Mouse (Mus musculus) macrophage (primary cell): Measurements from ENCODE around the gene Gm5244. TPM values are rescaled to one million over a fixed set of nuclear protein-coding genes. Genes with fewer than 3 reads are reported as not detected.

Experiments used
- H3K27ac ChIP-seq: fragments of 350-480 bp; formaldehyde crosslinking; 2 replicates; pipeline ENCODE4 v1.9.0; 2021
- H3K36me3 ChIP-seq: fragments of 350-480 bp; formaldehyde crosslinking; 2 replicates; pipeline ENCODE4 v1.9.0; 2021; ENCODE audit errors: inconsistent target
- H3K4me3 ChIP-seq: fragments of 350-480 bp; formaldehyde crosslinking; 2 replicates; pipeline ENCODE4 v1.9.0; 2021; ENCODE audit errors: inconsistent target
- H3K79me2 ChIP-seq: fragments of 350-480 bp; formaldehyde crosslinking; 2 replicates; pipeline ENCODE4 v1.9.0; 2021; ENCODE audit errors: inconsistent target
- WGBS: methylation state at CpG from one replicate; pipeline ENCODE4 v1.1.7; 2026; ENCODE audit warnings: inconsistent platforms; ENCODE audit not compliant: missing documents; 5-methylcytosine and 5-hydroxymethylcytosine counted together
- polyA plus RNA-seq: library from polyadenylated mRNA; stranded (reverse); fragments of 250-400 nt; gene quantifications from 3 replicates; pipeline ENCODE4 v1.2.4, GENCODE M21; 2018; ENCODE audit warnings: inconsistent platforms
- total RNA-seq, 78 experiments: library from RNA; depleted of rRNA; stranded (reverse); fragments of 250-400 nt; gene quantifications; 1 replicate in 9 of 78; 2 replicates in 24 of 78; 3 replicates in 43 of 78; 4 replicates in 2 of 78; pipeline ENCODE4 v1.2.4; 2018; ENCODE audit warnings: inconsistent platforms in 56 of 78

The Gm5244 gene
- 10 to 100 TPM in 8 of 26 experiments, 1 to 10 TPM in 16, not detected in 2; 1.3 to 19.9 (median 8.2) TPM for total RNA-seq (2018; cell fraction: chromatin; rRNA removed)
- under 1 TPM in 5 of 26 experiments, not detected in 21; 0.29 to 0.88 (median 0.36) TPM for total RNA-seq (2018; cell fraction: cytosol; rRNA removed)
- 1 to 10 TPM in 17 of 26 experiments, under 1 TPM in 2, not detected in 7; 0.92 to 5.0 (median 2.5) TPM for total RNA-seq (2018; cell fraction: nucleus; rRNA removed)
- polyA plus RNA-seq: not detected in 3 replicates

DNA sequence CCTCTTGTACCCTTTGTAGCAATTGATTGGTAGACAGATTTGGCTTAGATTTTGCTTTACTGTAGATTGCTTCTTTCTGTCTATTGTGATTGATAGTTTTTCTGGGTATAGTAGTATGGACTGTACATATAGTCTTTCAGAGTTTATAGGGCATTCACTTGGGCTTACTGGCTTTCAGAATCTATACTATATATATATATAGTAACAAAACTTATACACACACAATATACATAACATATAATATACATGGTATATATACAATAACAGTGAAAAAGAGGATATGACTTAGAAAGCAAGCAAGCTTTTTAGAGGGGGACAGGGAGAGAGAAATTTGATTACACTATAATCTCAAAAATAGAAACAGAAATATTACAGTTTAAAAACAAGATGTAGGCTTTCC, at the start of gene Gm5244:
Gm5244 (plus strand) TSS at position 301 of the 400 bp plus-strand sequence.
- Histone ChIP-seq H3K79me2 (no peaks in the 10 kb centered on the region), H3K36me3 (no peaks in the 10 kb centered on the region), H3K27ac (no peak within 1 kb of the TSS), H3K4me3 (no peak within 1 kb of the TSS)

DNA sequence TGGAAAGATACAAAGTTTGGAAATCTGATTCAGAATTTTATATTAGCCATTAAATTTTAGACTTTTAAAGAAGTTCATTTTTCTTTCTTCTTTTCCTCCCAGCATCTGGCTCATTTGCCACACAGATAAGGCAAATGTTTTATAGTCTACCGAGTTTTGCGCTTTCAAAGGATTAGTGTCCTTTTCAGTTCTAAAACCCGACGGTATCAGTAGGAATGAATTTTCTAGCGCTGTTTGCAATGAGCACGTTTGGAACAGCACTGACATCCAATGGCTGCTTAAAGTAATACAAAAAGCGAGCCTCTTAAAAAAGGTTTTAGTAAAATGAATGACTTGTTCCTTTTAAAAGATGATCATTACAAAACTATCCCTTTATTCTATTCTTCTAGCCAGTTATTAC, 49.4 kb upstream of the Gm5244 start:
- WGBS: 0% methylated on average over 6 of the region's 7 CpGs
- no peaks in the 10 kb centered on the region for H3K36me3 ChIP-seq
- peak overlapping the region; percentile 61 for H3K4me3 ChIP-seq
- peak overlapping the region; percentile 98 for H3K27ac ChIP-seq
- peaks cover 70% of the 10 kb centered on the region for H3K79me2 ChIP-seq

DNA sequence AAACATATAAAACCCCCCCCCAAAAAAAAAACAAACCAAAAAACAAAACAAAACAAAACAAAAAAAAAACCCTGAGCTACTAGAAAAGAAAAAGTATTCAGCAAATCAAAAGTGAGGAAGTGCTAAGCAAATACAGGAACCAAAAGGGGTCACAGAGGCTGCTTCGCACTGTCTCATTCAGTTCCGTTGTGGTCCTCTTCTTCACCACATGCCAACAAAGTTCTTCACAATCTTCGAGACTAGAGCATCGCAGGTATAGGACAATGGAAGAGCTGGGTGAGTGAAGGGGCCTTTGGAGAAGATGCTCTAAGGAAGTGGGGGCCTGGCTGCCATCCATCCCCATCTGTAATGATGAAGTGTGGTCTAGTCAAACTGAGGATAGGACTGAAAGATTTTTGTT, 48.1 kb upstream of the Gm5244 start:
- Histone ChIP-seq H3K79me2 (peaks cover 70% of the 10 kb centered on the region), H3K4me3 (peak overlapping the region; percentile 87), H3K36me3 (no peaks in the 10 kb centered on the region), H3K27ac (peak overlapping the region; percentile 98)
- 0% methylated on average over 4 of the region's 4 CpGs for WGBS

DNA sequence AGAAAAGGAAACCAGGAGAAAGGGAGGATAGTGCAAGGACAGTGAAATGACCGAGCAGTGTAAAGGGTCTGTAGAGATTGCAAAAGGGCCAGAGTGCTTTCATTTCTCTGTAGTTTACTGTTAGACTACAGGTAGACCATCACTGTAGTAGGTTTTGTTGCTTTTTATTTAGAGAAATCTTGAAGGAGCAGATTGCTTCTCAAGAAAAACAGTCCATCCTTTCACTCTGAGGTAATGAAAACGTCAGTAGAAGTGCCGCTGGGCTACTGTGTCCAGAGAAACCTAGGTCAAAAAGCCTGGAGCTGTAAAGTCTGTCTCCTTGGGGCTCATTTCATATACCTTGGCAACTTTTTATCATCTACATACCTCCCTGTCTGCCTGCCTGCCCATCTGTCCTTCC, 47.4 kb upstream of the Gm5244 start:
- H3K36me3 ChIP-seq: no peaks in the 10 kb centered on the region
- WGBS: 67% methylated on average over 3 of the region's 3 CpGs
- peak overlapping the region; percentile 87 for H3K4me3 ChIP-seq
- peaks cover 70% of the 10 kb centered on the region for H3K79me2 ChIP-seq
- peak overlapping the region; percentile 98 for H3K27ac ChIP-seq

DNA sequence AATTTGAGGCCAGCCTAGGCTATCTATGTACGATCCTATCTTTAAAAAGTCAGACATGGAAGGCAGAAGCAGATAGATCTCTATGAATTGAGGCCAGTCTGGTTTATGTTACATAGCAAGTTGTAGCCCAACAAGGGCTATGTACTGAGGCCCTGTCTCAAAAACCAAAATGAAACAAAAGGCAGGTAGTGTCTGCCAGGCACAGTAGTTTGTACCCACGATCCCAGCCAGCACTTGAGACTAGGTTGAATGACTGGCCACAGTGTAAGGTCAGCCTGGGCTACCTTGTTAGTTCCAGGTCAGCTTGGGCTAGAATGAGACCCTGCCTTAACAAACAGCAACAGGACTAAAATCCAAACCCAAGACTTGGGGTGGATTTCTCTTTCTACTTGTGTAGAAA, 45.9 kb upstream of the Gm5244 start:
- H3K79me2 ChIP-seq: peaks cover 80% of the 10 kb centered on the region
- H3K4me3 ChIP-seq: peak overlapping the region; percentile 87
- peak overlapping the region; percentile 98 for H3K27ac ChIP-seq
- 66% methylated on average over 2 of the region's 2 CpGs for WGBS
- peaks cover 5% of the 10 kb centered on the region for H3K36me3 ChIP-seq

DNA sequence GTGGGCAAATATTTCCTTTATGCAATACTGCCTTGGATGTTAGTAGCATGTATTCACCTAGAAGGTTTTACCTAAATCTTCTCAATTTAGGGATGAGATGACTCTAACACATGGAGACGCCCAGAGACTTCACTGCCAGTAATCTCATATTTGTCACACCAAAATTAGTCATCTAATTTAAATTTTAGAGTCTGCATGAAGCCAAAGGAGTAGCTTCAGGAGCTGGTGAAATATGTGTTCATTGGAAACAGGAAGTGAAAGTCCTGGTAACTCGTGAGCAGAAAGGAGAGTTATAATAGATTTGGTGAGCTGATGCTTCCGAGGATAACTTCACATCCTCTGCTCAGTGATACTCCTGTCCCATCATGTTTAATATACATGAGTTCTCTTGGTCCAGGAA, 45.4 kb upstream of the Gm5244 start:
- H3K27ac ChIP-seq: peak overlapping the region; percentile 98
- H3K4me3 ChIP-seq: peak overlapping the region; percentile 87
- H3K79me2 ChIP-seq: peaks cover 85% of the 10 kb centered on the region
- peaks cover 5% of the 10 kb centered on the region for H3K36me3 ChIP-seq
- 0% methylated on average over 3 of the region's 3 CpGs for WGBS

DNA sequence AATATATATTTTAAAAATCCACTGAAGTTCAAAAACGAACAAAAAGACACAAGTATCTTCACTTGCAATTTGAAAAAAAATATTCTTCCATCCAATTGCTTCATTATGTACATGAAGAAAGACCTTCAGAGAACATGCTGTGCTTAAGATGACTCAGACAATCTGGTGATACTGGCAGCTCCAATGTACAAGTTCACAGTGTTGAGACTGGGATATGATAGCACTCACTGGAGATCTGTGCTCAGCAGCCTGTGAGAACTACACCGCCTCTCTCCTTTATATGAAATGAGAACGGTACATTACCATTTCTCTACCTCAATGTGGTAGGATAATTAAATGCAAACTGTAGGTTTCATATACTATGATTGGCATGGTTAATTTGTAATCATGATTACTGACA, 43.7 kb upstream of the Gm5244 start:
- 86% methylated on average over 3 of the region's 3 CpGs for WGBS
- Histone ChIP-seq H3K79me2 (peaks cover 99% of the 10 kb centered on the region), H3K36me3 (peaks cover 11% of the 10 kb centered on the region), H3K27ac (peak overlapping the region; percentile 98), H3K4me3 (no peak overlapping the region)

DNA sequence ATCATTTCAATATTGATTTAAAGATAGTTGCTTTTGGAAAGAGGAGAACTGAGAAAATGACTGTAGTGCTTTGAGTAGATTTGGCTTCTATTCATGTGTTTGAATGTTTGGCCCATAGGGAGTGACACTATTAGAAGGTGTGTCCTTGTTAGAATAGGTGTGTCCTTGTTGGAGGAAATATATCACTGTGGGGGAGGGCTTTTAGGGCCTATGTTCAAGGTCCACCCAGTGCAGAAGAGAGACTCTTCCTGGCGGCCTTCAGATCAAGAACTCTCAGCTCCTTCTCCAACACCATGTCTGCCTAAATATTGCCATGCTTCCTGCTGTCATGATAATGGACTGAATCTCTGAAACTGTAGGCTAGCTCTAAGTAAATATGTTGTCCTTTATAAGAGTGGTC, 42.2 kb upstream of the Gm5244 start:
- peaks cover 100% of the 10 kb centered on the region for H3K79me2 ChIP-seq
- 100% methylated on average over 1 of the region's 1 CpGs for WGBS

DNA sequence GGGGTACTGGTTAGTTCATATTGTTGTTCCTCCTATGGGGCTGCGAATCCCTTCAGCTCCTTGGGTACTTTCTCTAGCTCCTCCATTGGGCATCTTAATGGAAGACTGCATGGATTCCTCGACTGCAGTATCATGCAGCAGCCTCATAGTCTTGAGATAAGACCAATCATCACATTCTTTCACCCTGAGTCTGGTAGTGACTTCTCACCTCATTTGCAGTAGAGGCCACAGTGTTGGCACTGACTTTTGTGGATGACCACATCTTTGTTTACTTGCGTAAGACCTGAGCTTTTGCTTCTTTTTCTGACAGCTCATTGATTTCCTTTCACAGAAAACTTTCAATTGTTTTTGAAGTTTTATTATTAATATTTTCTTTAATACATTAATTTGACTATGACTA, 40.8 kb upstream of the Gm5244 start:
- 87% methylated on average over 3 of the region's 3 CpGs for WGBS
- Histone ChIP-seq H3K27ac (0 out of 2 replicates have a peak overlapping the region, but pooled peaks have one; percentile 7), H3K79me2 (peaks cover 100% of the 10 kb centered on the region), H3K4me3 (no peak overlapping the region), H3K36me3 (peaks cover 33% of the 10 kb centered on the region)

More for the DNA sequence above, 42.2 kb upstream of the Gm5244 start:
- no peak overlapping the region for H3K27ac ChIP-seq
- peaks cover 21% of the 10 kb centered on the region for H3K36me3 ChIP-seq
- H3K4me3 ChIP-seq: no peak overlapping the region

DNA sequence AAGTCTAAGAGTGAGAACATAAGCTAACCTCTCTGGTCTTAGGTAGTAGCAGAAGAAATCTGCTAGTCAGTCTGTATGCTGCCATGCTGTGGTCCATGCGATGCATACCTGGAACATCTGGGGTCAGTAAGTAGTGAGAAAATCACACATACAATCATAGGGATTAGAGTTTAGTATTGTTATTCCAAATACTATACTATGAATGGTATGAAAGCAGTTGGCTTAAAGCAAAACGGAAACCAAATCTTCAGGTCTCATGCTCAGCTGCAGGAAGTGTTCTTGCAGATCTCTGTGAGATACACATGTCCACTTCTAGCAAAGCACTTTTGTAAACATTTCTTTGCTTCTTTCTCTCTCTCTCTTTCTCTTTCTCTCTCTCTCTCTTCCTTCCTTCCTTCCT, 40.3 kb upstream of the Gm5244 start:
- Histone ChIP-seq H3K4me3 (no peak overlapping the region), H3K36me3 (peaks cover 34% of the 10 kb centered on the region), H3K27ac (0 out of 2 replicates have a peak overlapping the region, but pooled peaks have one; percentile 7), H3K79me2 (peaks cover 100% of the 10 kb centered on the region)
- 47% methylated on average over 2 of the region's 2 CpGs for WGBS

DNA sequence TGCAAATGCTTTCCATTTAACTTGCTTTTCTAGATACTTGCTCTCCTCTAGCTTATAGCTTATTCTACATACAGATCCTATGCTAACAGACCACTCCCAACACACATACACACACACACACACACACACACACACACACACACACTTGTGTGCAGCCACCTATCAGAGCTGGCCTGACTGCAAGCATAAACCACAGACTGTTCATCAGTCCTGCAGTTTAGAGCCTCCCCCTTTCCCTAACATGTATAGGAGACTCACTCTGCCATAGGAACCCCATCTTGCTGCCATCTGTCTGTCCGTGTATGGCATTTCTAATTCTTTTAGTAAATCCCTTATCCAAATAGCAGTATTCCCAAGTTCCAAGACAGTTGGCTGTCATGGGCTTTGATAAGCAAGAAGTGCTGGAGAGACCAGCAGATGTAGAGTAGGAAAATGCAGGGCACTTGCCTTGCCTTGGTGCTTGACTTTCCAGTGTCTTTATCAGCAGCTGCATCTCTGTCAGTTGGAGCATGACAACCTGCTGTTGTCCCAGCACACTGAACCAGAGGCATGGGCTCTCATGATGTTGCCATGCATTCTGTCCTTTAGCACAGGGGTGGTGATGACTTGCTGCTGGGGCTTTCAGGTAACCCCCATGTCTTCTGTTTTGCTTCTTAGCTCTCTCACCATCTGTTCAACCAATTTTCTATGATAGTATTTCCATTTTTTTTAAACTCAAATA, 33.7 kb upstream of the Gm5244 start:
- 86% methylated on average over 1 of the region's 1 CpGs for WGBS
- Histone ChIP-seq H3K27ac (no peak overlapping the region), H3K79me2 (peaks cover 100% of the 10 kb centered on the region), H3K36me3 (peaks cover 34% of the 10 kb centered on the region), H3K4me3 (no peak overlapping the region)

DNA sequence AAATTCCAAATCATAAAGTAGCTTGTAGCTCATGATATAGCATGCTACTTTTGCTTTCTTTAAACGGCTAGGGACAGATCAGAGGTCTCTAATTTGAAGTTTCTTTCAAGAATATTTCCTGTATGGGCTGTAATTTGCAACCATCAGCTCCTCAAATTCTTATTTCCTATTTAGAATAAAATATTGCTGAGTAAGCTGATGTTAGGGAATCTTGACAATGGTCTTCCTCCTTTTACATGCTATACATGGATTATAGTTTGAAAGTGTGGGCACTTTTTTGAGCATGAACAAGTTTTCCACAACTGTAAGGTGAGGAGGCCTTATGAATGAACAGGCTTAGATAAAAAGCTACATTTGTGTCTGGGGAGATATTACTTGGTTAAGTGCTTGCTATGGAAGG, 32.6 kb upstream of the Gm5244 start:
- WGBS: 67% methylated on average over 1 of the region's 1 CpGs
- H3K27ac ChIP-seq: no peak overlapping the region
- H3K36me3 ChIP-seq: peaks cover 28% of the 10 kb centered on the region

DNA sequence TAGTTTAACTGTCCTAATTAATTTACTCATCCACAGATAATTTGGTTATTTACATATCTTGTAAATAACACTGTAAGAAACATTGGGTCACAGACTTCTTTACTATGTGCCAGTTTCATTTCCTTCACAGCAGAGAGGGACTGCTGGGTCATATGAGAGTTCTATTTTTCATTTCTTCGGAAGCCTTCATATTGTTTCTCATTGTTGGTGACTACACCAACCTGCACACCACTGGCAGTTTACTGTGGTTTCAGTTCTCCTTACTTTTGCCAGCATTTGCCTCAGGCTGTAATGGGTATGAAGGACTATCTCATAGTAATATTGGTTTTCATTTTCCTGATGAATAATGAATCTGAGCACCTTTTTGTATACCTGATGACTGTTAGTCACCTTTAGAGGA, 28.0 kb upstream of the Gm5244 start:
- WGBS: 8% methylated on average over 1 of the region's 1 CpGs
- peak overlapping the region; percentile 54 for H3K27ac ChIP-seq
- peaks cover 82% of the 10 kb centered on the region for H3K79me2 ChIP-seq
- no peak overlapping the region for H3K4me3 ChIP-seq
- peaks cover 10% of the 10 kb centered on the region for H3K36me3 ChIP-seq

More for the DNA sequence above, 32.6 kb upstream of the Gm5244 start:
- Histone ChIP-seq H3K4me3 (no peak overlapping the region), H3K79me2 (peaks cover 93% of the 10 kb centered on the region)

DNA sequence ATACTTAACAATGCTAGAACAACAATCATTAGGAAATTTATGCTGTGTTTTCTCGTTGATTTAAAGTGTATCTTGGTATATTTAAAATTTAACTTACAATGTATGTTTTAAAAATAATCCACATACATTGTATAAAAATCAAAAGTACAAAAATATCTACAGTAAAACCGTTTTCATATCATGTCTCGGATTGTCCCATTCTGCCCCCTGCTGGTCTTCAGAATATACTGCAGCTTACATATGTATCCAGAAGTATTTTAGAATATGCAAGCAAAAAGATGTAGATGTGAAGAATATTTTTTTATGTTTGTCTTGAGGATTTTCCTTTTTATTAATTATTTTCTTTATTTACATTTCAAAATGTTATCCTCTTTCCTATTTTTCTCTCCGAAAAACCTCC, 26.1 kb upstream of the Gm5244 start:
- Histone ChIP-seq H3K79me2 (peaks cover 82% of the 10 kb centered on the region), H3K36me3 (peaks cover 28% of the 10 kb centered on the region), H3K4me3 (no peak overlapping the region), H3K27ac (peak overlapping the region; percentile 54)
- WGBS: 25% methylated on average over 4 of the region's 4 CpGs

DNA sequence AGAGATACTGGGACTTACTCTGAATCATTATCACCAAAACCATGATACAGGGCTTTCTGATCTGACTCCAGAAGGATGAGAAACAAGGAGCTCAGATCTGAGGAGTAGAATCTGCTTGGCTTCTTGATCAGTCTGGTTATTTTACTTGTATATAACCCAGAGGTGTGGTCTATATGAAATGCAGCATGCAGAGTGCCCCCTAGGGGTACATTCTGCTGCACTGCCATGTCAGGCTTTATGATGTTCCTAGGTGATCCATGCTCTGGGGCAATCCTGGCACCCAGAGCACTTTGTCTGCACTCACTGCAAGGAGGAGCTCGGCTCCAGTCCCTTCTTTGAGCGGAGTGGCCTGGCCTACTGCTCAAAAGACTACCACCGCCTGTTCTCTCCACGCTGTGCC, 21.9 kb upstream of the Gm5244 start:
- Histone ChIP-seq H3K4me3 (no peak overlapping the region), H3K27ac (no peak overlapping the region), H3K79me2 (peaks cover 74% of the 10 kb centered on the region), H3K36me3 (peaks cover 44% of the 10 kb centered on the region)
- 90% methylated on average over 4 of the region's 4 CpGs for WGBS
